Mouse (Mus musculus): ENCODE measurements at regions not wholly inside any gene's neighbourhood (a gene's known extent, or its start where the extent isn't known, plus 50 kb on each side); places are given as distances from the start of the nearest gene placed in this dataset.

DNA sequence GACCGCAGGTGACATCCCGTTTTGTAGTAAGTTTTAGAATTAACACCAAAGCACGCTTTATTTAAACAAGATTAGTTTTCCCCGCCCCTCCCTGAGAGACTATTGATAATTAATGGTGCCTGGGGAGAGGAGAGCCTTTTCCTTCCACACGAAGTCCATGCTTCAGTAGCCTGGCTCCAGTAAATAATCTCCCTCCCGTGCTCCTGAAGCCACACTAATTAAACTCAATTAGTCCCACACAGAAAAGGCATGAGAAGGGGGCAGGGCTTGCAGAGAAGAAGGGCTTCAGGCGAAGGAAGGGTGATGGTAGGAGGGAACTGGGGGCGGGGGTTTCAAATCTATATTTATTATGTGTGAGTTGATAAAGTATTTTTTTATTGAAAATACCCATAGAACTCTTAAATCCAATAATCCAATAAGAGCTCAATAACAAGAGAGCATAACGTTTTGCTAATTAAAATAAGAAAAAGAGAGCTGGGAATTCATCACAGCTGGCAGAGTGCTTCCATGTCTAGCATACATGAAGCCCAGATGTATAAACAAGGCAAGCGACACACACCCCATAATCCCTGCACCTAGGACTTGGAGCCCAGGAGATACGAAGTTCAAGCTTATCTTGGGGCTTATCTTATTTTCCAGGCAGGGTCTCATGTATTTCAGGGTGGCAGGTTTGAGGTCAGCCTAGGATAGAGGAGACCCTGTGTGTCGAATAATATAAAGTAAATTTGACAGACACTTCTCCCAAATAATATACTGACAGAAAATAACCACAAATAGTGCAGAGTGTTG lies 684.7 kb downstream of the Hs3st4 start:
- 45% methylated on average over 12 of the region's 12 CpGs for WGBS
- no peak for DNase-seq
- TF ChIP-seq CTCF (IDR thresholded peaks at IDR 0.05; ENCODE audit: insufficient read depth, low read length) (no peak), POLR2A (IDR thresholded peaks at IDR 0.05; ENCODE audit: borderline replicate concordance, extremely low read depth, low read depth, low read length) (no peak)
- Histone ChIP-seq H3K4me1 (ENCODE audit: control insufficient read depth, insufficient read depth, low read length) (no peaks in the 10 kb centered on the region), H3K4me3 (replicated peaks; ENCODE audit: extremely low read depth, low read depth, low read length) (no peak overlapping the region)

DNA sequence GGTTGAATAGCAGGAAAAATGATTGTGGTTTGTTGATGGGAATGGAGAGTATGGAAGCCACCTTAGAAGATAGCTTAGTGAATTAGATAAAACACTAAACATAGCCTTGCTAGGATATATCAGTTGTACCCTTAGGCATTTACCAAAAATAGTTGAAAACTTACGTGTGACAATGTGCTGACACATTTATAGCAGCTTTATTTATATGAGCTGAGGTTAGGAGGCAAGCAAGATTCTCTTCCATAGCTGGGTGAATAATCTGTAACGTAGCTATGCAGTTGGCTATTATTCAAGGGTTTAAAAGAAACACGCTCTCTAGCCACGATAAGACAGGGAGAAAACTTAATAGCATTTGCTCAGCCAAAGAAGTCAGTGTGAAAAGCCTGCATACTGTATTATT lies 685.4 kb downstream of the Hs3st4 start:
- no peak for TF ChIP-seq POLR2A (IDR thresholded peaks at IDR 0.05; ENCODE audit: borderline replicate concordance, extremely low read depth, low read depth, low read length)
- TF ChIP-seq CTCF (IDR thresholded peaks at IDR 0.05; ENCODE audit: insufficient read depth, low read length), result no peak
- H3K4me3 ChIP-seq (replicated peaks; ENCODE audit: extremely low read depth, low read depth, low read length), result no peak overlapping the region
- H3K4me1 ChIP-seq (ENCODE audit: control insufficient read depth, insufficient read depth, low read length), result no peaks in the 10 kb centered on the region
- 50% methylated on average over 4 of the region's 4 CpGs for WGBS
- DNase-seq, result no peak

DNA sequence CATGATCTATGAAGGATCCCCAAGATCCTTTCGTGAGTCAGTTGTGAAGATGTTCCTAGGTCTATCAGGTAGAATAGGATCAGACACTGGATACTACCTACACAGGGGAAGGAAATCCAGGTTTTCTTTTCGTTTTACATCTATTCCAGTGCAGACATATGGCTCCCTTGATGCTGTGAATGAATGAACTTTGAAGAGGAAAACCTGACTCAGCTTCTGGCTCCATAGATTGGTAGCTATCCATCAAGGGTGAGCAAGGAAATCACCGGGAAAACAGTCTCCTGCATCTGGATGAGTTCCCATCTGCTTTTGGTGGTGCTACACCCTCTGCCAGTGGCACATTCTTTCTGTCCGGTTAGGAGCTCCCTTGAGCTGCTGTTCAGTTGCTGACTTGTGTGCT lies 687.8 kb downstream of the Hs3st4 start:
- Histone ChIP-seq H3K4me3 (replicated peaks; ENCODE audit: extremely low read depth, low read depth, low read length) (no peak overlapping the region), H3K4me1 (ENCODE audit: control insufficient read depth, insufficient read depth, low read length) (no peaks in the 10 kb centered on the region)
- TF ChIP-seq POLR2A (IDR thresholded peaks at IDR 0.05; ENCODE audit: borderline replicate concordance, extremely low read depth, low read depth, low read length) (no peak), CTCF (IDR thresholded peaks at IDR 0.05; ENCODE audit: insufficient read depth, low read length) (no peak)
- DNase-seq, result no peak
- 55% methylated on average over 4 of the region's 4 CpGs for WGBS

DNA sequence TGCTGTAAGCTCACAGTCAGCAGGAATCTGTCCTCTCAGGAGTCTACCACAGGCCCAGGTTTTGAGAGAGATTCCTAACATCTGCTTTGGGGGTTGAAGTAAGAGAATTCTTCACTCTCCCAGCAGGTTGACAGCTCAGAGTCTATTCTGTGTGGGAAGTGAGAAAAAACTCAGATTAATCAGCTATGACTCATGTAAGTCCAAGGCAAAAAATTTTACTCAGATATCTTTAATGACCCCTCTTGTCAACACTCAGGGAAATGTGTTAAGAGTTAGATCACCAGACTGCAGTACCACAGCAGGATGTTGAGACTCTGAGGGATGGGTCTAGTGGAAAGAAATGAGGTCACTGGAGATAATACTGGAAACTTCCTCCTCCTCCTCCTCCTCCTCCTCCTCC lies 688.4 kb downstream of the Hs3st4 start:
- Histone ChIP-seq H3K4me1 (ENCODE audit: control insufficient read depth, insufficient read depth, low read length) (no peaks in the 10 kb centered on the region), H3K4me3 (replicated peaks; ENCODE audit: extremely low read depth, low read depth, low read length) (no peak overlapping the region)
- TF ChIP-seq CTCF (IDR thresholded peaks at IDR 0.05; ENCODE audit: insufficient read depth, low read length) (no peak), POLR2A (IDR thresholded peaks at IDR 0.05; ENCODE audit: borderline replicate concordance, extremely low read depth, low read depth, low read length) (no peak)
- no peak for DNase-seq

DNA sequence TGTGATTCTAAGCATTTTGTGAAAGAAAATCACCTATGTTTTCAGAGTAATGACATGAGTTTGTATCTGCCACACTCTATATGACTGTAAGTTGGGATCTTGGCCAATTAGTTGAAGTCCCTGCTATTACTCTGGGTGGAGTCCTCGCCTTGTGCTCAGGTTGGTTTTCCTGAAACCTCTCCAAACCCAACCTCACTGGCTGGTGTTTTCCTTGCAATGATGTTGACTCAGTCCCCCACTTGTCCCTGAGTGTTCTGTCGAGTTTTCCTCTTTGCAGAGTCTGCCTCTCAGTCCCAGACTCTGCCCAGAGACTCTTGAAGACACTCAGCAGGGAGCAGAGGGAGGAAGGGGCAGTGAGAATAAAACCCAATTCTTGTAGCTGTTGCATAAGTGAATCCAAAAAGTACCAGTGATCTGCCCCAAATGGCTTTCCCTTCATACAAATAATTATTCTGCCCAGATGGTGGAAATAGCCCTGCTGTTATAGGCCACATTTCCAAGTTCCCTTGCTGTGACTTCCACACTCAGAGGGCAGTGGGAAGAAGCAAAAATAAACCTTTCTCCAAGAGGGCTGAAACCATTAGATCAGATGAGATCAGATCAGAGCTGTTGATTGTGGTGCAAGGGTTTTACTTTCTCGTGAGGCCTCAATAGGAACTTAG lies 694.3 kb downstream of the Hs3st4 start:
- peak; percentile 45 for DNase-seq
- Histone ChIP-seq H3K4me1 (ENCODE audit: control insufficient read depth, insufficient read depth, low read length) (no peaks in the 10 kb centered on the region; the same call in 1 of the 2 replicates), H3K4me3 (replicated peaks; ENCODE audit: extremely low read depth, low read depth, low read length) (no peak overlapping the region)
- WGBS, result 36% methylated on average over 3 of the region's 3 CpGs
- TF ChIP-seq CTCF (IDR thresholded peaks at IDR 0.05; ENCODE audit: insufficient read depth, low read length) (no peak), POLR2A (IDR thresholded peaks at IDR 0.05; ENCODE audit: borderline replicate concordance, extremely low read depth, low read depth, low read length) (no peak)

DNA sequence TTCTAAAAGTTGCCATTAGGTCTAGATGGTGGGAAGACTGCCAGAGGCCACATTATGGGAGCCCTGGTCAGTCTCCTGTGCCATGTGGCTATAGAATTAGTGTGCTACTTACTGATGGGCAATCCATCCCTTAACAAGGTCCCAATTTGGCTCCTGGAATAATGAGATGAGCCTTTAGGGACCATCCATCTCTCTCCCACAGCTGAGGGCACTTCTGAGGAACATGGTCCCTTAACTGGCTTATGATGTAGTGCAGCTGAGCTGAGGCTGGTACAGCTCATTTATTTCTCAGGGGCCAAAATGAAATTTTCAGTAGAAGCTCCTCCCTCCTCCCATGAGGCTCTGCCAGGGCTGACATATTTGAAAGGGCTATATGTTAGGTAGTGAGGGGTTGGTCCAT lies 697.9 kb downstream of the Hs3st4 start:
- TF ChIP-seq POLR2A (IDR thresholded peaks at IDR 0.05; ENCODE audit: borderline replicate concordance, extremely low read depth, low read depth, low read length) (no peak), CTCF (IDR thresholded peaks at IDR 0.05; ENCODE audit: insufficient read depth, low read length) (no peak)
- Histone ChIP-seq H3K4me1 (ENCODE audit: control insufficient read depth, insufficient read depth, low read length) (no peaks in the 10 kb centered on the region; the same call in 1 of the 2 replicates), H3K4me3 (replicated peaks; ENCODE audit: extremely low read depth, low read depth, low read length) (no peak overlapping the region)
- no peak for DNase-seq

DNA sequence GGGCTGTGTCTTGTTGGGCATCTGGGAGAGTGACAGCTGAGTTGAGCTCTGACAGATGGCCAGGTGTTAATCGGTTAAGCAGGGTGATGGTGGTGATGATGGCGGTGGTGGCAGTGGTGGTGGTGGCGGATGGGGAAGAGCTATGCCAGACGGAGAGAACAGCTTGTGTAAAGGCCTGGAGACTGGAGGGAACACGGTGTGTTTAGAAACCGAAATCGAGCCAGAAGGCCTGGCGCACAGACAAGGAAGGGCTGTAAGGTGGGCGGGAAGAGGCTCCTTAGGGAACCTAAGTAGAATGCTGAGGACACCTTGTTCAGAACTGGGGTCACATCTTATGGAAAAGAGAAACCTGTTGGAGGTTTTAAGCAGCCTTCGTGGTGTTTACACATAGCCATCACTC lies 698.5 kb downstream of the Hs3st4 start:
- no peak for TF ChIP-seq POLR2A (IDR thresholded peaks at IDR 0.05; ENCODE audit: borderline replicate concordance, extremely low read depth, low read depth, low read length)
- TF ChIP-seq CTCF (IDR thresholded peaks at IDR 0.05; ENCODE audit: insufficient read depth, low read length), result no peak
- 78% methylated on average over 10 of the region's 10 CpGs for WGBS
- H3K4me1 ChIP-seq (ENCODE audit: control insufficient read depth, insufficient read depth, low read length), result no peaks in the 10 kb centered on the region; the same call in 1 of the 2 replicates
- no peak overlapping the region for H3K4me3 ChIP-seq (replicated peaks; ENCODE audit: extremely low read depth, low read depth, low read length)
- DNase-seq, result no peak

DNA sequence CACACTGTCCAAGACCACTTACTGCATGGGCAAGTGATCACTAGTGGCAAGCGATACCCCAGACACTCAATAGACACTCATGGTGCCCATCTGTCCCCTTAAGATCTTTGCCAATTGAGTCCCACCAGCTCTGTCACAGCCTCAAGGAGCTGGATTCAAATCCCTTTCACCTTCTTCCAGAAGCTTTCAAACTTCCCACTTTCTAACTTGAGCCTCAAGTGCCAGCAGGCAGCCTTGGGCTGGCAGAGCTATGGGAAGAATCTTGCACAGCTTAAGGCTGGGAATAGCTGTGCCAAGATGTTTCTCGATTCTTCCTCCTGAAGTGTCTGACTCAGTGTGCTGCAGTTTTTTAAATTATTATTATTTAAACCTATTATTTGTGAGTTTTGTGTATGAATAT lies 699.2 kb downstream of the Hs3st4 start:
- no peak for DNase-seq
- Histone ChIP-seq H3K4me1 (ENCODE audit: control insufficient read depth, insufficient read depth, low read length) (no peaks in the 10 kb centered on the region; the same call in 1 of the 2 replicates), H3K4me3 (replicated peaks; ENCODE audit: extremely low read depth, low read depth, low read length) (no peak overlapping the region)
- TF ChIP-seq POLR2A (IDR thresholded peaks at IDR 0.05; ENCODE audit: borderline replicate concordance, extremely low read depth, low read depth, low read length) (no peak), CTCF (IDR thresholded peaks at IDR 0.05; ENCODE audit: insufficient read depth, low read length) (no peak)
- WGBS, result 81% methylated on average over 2 of the region's 2 CpGs

DNA sequence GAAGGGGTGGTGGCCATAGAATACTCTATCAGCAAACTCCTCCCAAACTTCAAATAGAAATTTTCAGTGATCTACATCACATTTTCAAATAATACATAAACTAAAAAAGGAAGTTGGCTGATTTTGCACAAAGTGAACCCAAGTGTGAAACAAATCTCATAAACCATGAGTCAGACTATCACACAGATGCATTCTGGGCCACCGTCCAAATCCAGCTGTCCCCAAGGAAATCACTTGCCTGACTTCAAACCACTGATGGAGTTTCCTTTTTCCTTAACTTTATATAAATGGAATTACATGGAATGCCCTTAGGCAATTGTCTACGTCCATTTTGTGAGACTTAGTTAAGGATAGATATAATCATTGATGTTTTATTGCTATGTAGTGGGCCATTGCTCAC lies 702.8 kb downstream of the Hs3st4 start:
- Histone ChIP-seq H3K4me3 (replicated peaks; ENCODE audit: extremely low read depth, low read depth, low read length) (no peak overlapping the region), H3K4me1 (ENCODE audit: control insufficient read depth, insufficient read depth, low read length) (no peaks in the 10 kb centered on the region)
- 57% methylated on average over 2 of the region's 2 CpGs for WGBS
- DNase-seq, result no peak
- TF ChIP-seq CTCF (IDR thresholded peaks at IDR 0.05; ENCODE audit: insufficient read depth, low read length) (no peak), POLR2A (IDR thresholded peaks at IDR 0.05; ENCODE audit: borderline replicate concordance, extremely low read depth, low read depth, low read length) (no peak)
